Mouse (Mus musculus) fat pad, adult 2 months (tissue): ENCODE data around the gene Ddx25.

Experiments
- DNase-seq: peaks from one replicate; pipeline ENCODE4 v3.0.0-alpha.2; 2011; ENCODE audit warnings: low read depth, low spot score; ENCODE audit errors: extremely low read depth

The Ddx25 gene

DNA sequence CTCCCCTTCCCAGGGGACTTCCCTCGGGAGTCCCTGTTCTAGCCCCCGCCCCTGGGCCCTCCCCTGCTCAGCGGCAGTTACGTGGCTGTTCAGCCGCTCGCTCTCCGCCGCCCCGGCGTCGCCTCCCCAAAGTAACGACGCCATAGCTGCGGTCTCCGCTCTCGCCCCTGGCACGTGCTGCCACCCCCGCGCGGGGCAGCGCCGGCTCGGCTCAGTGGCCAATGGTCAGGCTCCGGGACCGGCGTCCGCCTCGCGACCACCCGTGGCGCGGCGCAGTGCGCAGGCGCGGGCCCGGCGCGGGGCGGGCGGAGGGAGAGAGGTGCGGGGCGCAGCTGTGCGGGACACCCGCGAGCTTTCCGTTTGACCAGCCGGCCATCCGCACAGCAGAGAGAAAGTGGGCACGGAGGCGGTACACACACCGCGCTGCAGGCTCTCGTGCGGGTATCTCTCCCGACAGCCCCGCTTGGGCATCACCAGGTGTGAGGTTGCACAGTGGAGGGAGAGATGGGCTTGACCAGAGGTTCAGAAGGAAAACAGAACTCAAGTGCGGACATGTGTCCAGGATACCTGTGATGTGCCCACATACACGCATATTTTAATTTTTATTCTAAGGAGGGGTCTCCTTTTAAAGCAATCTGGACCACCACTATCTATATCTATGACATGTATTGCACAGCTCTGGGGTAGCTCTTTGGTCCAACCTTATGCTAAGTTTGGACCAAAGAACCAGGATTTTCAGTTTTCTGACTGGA, at the start of gene Ddx25, which contains the start of gene Pus3:
Ddx25 (minus strand) TSS at position 272 of the 752 bp plus-strand sequence.
Pus3 (plus strand) TSS at position 339 of the 752 bp plus-strand sequence.
- no peak for DNase-seq

DNA sequence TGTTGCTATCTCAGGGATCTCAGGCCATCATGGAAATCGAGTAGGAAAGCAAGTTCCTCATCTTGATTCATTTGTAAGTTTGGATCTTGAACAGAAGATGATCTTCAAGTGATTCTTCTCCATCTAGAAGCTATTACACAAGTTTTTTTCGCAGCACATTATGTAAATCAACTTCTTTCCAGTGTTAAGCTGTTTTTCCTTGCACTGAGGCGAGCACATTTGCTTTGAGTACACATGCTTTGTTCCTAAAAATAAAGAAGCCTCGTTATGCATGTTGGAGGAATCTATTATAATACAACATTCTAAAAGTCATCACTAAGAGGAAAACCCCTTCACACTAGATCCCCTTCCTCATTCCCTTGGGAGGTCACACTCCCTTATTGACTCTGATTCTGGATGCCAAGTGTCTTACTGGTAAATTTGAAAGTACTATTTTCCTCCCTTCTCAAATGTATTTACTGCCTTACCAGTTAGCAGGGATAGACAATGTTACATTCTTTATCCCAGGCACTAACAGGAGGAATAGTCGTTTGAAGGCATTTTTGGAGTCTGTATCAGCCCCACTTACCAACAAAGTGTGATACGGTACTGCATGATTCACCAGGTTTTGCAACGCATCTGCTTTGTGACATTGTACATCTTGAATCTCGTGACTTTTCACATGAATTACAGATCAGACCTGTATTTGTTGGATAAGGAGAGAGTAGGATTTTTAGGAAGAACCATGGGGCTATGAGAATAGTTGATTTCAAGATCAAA, 49.5 kb upstream of the Ddx25 start:
- DNase-seq, result no peak

DNA sequence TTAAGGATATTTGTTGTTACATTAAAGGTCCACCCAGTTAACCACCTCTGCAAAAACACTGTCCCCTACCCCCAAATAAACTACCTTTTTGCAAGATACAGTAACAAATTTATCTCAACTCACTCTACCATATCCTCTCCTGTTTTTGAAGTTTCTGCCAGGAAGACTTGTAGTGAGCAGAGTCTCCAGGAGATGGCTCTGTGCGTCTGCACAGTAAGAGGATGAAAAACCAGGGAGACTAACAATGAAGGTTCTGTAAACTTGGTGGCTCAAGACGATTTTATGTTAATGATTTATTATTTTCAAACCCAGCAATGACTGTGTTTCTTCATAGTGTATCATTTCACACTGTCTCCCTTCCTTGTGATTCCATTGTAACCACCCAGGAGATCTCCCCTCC, 34.6 kb upstream of the Ddx25 start:
- no peak for DNase-seq

DNA sequence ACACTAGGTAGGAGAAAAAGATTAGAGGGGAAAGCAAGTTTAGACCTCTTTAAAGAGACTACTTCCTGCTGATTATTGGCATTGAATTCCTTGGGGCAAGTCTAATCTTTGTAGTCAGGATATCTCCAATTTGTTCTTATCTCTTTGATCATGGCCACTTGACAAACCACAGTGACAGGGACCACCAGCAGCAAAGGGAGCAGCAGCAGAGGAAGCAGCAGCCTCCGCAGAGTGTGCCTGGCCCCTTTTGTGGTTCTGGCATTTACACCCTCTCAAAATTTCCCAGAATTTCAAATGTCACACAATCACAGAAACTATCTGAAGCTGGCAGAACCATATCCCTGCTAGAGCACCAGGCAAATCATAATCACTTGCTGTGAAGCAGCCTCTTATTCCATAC, 29.3 kb upstream of the Ddx25 start:
- no peak for DNase-seq

DNA sequence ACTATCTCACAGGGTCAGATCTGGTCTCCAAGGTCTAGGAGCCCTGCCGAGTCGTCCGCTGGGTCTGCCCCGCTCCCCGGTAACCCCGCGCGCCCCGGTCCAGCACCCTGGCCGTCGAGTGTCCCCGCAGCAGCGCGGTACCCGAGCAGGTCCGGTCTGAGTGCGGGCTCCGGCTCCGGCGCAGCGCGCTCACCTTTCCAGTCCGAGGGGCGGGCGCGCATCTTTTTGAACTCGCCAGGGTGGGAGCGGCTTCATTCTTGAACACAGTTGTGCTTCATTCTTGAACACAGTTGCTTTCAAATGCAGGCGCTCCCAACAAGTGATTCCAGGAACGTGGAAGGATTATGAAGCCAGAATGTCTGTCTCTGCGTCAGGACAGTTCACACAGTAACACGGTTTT, 16.1 kb upstream of the Ddx25 start:
- no peak for DNase-seq

DNA sequence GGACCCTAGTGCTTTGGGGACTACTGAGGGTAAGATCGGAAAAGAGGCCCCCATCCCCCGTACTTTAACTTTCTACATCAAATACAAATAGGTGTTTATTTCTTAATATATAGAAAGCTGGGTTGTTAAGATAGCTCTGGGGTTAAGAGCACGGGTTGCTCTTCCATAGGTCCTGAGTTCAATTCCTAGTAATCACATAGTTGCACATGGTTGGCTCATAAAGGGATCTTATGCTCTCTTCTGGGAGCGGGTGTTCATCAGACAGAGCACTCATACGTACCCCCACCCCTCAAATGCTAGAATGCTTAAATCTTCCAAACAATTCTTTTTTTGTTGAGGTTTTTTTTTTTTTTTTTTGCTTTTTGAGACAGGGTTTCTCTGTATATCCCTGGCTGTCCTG, 12.3 kb upstream of the Ddx25 start:
- no peak for DNase-seq

DNA sequence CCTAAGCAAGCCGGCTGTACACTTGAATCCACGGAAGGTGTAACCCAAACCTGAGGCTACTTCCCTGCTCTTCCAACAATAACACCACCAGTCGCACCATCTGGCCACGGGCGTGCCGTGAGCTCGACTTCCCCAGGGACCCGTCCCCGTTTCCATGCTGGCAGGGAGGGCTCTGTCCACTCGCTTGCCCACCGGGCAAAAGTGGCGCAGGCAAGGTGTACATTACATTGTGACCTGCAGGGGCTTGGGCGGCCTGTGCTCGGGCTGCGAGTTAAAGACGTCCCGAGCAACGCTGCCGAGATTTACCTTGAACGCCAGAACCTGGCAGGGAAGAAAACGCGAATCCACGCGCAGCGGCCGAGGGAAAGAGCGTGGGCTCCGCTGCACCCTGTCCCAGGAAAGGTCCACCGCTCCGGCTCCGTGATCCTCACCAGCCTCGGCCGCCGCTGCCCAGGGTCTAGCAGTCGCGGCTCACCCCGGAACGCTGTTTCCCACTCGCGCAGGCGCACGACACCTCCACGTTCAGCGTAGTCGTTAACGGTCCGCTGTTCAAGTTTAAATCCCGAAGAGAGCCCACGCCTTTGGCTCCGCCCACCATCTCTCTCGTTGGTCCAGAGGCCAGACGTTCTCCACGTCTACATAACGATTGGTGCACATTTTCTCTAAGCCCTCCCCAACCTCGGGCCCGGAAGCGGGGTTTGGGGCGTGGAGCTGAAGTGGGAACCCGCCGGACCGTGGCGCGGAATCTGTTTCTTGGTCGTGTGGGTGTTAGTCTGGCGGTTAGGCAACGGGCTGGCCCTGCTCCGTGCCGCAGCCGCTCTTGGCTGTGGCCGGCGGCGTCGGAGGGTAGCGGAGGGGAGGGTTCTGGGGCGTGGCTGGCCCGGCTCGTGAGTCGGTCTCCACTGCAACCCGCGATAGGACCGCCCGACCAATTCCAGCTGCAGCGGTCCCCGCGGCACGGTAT, 11.5 kb upstream of the Ddx25 start, which contains the start of the genes Pate2 and Hyls1:
Pate2 (plus strand) TSS at position 714 of the 964 bp plus-strand sequence.
Hyls1 (minus strand) TSS at position 828 of the 964 bp plus-strand sequence.
- DNase-seq, result peak; percentile 74

DNA sequence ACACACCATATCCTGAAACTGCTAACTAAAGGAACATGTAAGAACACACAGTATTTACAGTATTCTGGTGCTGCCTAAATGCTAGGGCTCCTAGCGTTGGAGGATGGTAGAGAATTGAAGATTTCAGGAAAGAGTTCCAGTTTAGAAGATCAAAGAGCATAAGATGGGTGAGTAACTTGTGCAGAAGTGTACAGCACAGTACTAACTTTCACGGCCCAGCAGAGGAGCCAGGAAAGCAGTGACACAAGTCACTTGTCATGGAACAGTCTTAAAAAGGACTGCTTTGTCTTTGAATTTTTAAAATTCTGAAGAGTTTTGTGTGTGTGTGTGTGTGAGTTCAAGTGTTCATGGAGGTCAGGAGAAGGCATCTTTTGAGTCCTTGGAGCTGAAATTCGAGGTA, 9.7 kb upstream of the Ddx25 start:
- DNase-seq, result no peak

DNA sequence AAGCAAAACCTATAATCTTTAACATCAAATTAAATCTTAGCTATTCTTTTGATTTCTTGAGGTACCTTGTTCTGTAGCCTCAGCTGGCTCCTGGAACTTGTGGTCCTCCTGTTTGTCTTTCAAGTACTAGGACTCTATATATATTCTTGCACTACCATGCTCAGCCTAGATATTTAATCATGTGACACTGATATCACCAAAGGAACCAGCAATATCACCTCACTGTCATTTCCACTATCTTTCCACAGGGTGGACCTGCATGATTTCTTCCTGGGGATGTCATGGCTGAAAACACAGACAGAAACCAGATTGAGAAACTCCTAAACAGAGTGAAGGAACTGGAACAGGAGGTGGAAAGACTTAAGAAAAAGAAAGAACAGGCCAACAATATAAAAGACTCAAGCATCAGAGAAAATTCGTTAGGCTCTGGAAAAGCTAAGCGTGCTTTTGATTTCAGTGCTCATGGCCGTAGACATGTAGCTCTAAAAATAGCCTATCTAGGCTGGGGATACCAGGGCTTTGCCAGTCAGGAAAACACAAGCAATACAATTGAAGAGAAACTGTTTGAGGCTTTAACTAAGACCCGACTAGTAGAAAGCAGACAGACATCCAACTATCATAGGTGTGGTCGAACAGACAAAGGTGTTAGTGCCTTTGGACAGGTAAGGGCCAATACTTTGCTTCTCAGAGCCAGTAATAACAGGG, 6.4 kb upstream of the Ddx25 start:
- no peak for DNase-seq

DNA sequence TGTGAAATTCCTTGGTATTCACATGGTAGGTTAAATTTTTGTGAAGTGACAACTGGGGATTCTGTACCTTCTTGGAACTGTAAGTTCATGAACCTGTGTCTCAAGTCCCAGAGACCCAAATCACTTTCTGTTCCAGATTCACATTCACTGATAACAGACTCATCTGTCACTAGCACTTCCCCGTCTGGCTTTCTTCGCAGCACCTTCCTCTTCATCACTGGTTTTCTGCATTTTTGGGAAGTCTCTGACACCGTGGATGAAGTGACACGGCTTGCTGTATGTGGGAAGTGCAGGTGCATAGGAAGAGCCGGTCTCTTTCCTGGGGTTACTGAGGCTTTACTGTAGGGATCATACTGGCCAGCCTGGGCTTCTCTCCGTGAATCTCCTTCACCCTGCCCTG, 3.3 kb upstream of the Ddx25 start:
- DNase-seq, result no peak

DNA sequence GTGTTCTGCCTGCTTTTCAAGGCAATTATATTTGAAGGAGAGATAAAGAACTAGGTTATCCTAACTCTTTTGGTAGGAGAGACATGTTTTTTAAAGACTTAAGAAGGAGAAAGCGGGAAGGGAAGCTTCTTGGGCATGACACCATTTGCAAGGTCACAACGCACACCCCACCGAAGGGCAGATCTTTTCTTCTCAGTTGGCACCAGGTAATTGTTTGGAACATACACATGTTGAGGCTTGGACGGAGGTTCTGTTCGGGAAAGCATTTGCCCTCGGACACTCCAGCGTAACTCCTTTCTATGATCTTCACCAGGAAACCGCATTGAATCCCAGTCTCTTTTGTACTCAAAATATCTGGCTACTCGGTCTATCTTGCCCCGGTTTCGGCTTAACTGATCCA, 2.7 kb upstream of the Ddx25 start:
- DNase-seq, result no peak

DNA sequence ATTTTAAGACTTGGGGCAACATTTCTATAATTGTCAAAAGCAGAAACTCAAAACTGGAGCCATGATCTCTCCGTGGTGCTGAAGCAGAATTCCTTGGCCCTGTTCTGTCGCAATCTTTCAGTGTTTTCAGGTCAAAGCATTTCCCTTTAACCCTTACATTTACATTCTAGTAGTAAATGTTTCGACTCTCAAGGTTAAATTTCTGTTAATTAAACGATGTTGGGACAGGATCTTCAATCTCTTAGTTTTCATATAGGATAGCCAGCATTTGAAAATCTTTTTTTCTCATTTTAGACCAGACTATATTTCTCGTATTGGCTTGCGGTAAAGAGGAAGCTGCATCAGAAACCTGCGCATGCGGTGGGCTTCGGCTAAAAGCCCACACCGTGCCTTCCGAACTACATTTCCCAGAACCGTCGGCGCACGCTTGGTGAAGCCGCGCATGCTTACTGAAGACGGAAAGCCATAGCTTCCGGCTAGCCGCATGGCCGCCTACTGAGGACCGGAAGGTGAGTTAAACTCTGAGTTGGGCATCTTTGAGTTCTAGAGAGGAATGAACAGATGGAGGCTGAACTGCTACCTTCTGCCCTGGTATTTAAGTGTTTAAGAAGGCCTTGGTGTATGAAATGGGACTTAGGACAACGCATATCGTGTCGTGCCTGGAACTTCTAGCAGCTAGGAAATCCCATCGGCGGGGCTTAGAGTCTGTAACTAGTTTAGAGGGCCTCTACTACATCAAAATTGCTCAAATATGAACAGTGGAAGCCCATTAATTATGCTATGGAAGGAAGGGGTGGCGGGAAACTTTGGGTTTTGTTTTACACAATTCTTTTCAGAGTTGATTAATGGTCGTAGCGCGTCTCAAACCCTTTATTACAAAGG, 922 bp upstream of the Ddx25 start:
- DNase-seq, result no peak

DNA sequence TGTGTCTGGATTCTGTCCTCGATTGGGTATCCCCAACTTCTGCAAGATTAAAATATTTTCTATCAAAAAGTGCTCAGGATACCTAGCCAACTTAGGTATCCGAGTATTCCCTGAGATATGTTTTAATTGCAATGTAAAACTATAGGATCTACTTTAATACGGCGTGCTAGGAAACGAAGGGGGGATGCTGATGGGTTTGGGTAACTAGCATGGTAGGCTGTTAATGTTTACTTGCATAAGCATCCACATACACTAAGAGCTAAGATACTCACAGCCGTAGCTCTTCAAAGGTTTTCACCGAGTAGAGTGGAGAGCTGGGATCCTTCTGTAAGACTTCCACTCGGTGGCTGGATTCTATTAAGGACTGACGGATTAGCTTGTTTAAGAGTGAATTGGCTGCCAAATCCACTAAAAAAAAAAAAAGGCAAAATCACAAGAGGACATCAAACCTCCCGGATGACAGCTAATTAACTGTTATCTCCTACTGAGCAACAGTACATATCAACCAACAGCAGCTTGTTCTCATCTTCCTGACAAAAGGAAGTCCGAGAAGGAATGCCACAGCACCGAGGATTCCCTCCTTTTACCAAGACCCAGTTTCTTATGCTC, 1.7 kb downstream of the Ddx25 start:
- DNase-seq, result no peak

DNA sequence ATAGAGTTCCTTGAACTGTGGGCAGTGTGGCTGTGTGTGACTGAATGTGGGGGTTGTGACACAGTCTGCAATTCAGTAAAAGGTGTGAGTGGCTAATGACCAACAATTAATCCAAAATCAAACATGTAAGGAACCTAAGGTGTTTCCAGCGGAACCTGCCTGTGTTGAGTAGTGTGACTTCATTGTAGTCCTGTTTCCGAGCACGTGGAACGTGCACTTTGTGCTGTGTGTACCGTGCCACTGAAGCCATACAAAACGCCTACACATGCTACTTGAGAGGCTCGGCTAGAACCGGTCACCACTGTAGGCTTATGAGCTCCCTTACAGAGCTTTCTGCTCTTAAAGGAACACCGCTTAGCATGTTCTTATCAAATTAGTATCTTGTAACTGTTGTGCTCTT, 9.9 kb downstream of the Ddx25 start:
- DNase-seq, result no peak

DNA sequence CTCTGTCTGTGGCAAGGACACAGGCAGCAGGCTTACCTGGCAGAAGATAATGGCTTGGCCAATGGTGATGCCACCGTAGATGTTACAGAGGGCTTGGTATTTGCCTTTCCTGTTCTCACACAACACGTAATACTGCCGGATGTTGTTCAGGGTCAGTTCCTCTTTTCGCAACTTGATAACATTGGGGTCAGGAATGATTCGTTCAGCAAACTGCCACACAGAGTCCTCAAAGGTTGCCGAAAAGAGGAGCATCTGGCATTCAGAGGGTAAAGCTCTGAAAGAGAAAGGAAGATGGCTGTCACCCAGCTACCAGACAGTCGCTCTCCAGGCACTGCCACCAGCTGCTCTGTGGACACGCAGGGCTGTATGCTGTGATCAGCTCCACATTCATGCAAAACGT, 11.6 kb downstream of the Ddx25 start:
- DNase-seq, result no peak

DNA sequence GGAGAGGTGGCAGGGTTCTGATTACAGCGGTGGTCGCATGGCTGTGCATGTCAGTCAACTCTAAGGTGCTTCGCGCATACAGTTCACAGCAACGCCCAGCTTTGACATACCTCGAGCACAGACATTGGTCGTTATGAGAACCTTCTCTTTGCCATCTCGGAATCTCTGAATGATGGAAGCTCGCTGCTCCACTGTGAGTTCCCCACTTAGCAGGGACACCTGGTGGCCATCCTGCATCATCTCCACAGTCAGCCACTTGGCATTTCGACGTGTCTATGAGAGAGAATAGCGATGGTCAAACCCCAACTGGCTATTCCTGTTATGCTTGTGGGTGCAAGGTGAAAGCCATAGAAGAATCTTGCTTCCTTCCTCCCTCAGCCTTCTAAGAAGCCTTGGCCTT, 12.6 kb downstream of the Ddx25 start:
- no peak for DNase-seq

DNA sequence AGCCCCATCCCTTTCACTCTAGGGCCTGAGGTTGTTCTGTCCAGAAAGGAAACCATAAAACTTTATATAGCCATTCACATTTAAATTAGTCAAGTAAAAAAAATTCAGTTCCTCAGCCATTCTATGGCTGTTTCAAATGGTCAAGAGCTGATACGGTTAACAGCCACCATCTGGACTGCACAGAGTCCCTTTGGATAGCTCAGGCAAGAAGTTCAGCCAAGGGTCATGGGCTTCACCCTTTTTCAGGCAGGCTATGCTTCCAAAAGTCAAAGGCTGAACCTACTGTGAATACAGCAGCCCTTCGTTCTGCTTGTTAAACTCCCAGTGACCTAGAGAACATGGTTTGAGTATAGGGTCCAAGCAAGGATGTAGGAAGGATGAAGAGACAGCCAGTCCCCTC, 13.7 kb downstream of the Ddx25 start:
- no peak for DNase-seq

DNA sequence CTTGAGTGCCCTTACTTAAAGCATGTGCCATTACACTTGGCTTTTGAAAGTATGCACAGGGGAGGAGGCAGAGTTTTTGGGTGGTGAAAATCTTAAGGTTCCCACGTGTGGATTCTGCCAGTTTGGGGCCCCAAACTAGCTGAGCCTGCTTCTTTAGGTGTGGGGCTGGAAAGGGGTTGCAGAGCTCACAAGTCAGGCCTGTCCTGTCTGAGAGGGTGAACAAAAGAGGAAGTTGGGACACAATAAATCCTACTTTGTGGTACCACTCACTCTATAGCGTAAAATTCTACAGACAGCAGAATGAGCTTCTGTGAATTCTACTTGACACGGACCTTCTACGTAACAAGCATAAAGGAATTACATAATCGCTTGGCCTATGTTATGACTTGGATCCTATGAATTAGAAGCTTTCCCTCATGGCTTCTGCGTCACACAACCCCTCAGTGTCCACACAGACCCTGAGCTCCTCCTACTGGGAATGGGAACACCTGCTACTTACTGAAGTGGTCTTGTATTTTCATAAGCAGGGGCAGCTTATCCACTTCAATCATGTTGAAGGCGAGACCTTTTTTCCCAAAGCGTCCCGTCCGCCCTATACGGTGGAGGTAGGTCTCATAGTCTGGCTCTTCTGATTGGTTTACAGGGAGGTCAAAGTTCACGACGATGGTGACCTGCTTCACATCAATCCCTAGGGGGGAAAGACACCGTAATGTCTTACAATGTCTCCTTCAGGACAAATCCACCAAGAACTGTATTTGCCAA, 15.0 kb downstream of the Ddx25 start:
- DNase-seq, result no peak
